Mouse (Mus musculus): ENCODE measurements around the gene Nynrin. TPM values are rescaled to one million over a fixed set of nuclear protein-coding genes. Genes with fewer than 3 reads are reported as not detected.

Nynrin gene
- polyA plus RNA-seq, 1 experiment, result 0.13 TPM

- Histone ChIP-seq H3K27me3 (ENCODE audit: control insufficient read depth, insufficient read depth, insufficient read length) (peaks cover 12% of the 10 kb centered on the region), H3K79me3 (ENCODE audit: low read depth) (no peaks in the 10 kb centered on the region), H3K4me3 (ENCODE audit: insufficient read depth, poor library complexity, severe bottlenecking) (no peak overlapping the region), H3K79me2 (ENCODE audit: control insufficient read depth, insufficient read depth) (no peaks in the 10 kb centered on the region), H3K36me3 (ENCODE audit: control insufficient read depth, insufficient read depth) (no peaks in the 10 kb centered on the region), H3ac (ENCODE audit: control insufficient read depth, insufficient read length, low read depth) (no peak overlapping the region)
- TF ChIP-seq USF1 (IDR thresholded peaks at IDR 0.05; ENCODE audit: low read depth) (no peak), CTCF (IDR thresholded peaks at IDR 0.05; ENCODE audit: control insufficient read depth, insufficient read depth, insufficient read length) (no peak), FOSL1 (IDR thresholded peaks at IDR 0.05; ENCODE audit: insufficient read depth, low read length, poor library complexity, severe bottlenecking) (no peak), CEBPB (IDR thresholded peaks at IDR 0.05; ENCODE audit: low read depth) (no peak), MAX (IDR thresholded peaks at IDR 0.05) (no peak), MYOG (IDR thresholded peaks at IDR 0.05; ENCODE audit: control insufficient read depth, extremely low read depth, insufficient read length) (no peak)
These were observed 2.9 kb upstream of the Nynrin start for GRCm38 (mm10) chr14:55850885-55851284.

DNA sequence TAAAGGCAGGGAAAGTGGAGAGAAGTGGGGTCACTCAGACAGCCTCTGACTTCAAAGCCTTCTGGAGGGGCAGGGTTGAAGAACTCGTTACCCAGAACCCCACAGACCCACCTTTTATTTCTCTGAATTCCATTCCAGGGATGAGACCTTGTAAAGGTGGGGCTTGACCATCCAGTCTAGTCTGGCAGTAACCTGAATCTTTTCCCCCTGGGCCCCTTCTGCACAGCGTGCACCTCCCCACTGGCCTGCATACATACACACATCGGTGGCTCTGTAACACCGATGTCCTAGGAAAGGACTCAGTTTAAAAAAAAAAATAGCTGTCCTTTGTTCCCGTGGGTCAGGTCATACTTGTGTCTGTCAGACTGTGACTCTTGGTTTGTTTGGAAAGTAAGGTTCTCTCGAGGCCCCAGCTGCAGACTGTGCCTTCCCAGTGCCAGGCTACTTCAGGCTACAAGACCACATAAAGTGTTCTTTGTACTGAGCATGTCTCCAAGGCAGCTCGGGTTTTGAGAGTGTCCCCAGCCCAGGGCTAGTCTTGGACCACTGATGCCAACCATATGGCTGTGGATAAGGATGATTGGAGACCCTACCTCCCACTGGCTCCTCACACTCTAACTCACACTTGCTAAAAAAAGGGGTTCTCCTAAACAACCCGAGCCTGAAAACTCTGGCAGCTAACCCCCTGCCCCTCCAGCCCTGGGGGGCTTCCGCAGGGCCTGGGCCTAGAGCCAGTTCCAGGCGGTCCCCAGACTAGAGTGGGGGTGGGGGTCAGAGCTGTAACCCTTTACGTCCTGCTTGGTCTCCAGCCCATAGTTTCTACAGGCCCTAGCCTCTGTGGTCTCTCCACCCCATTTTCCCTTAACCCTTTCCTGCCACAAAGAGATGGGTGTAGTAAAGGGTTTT lies 911 bp upstream of the Nynrin start:
- Histone ChIP-seq H3K79me2 (ENCODE audit: control insufficient read depth, insufficient read depth) (no peaks in the 10 kb centered on the region), H3K4me3 (ENCODE audit: insufficient read depth, poor library complexity, severe bottlenecking) (no peak overlapping the region), H3K27me3 (ENCODE audit: control insufficient read depth, insufficient read depth, insufficient read length) (peaks cover 16% of the 10 kb centered on the region), H3K79me3 (ENCODE audit: low read depth) (no peaks in the 10 kb centered on the region), H3ac (ENCODE audit: control insufficient read depth, insufficient read length, low read depth) (no peak overlapping the region), H3K36me3 (ENCODE audit: control insufficient read depth, insufficient read depth) (no peaks in the 10 kb centered on the region)
- TF ChIP-seq MYOG (IDR thresholded peaks at IDR 0.05; ENCODE audit: control insufficient read depth, extremely low read depth, insufficient read length), result no peak
- TF ChIP-seq MAX (IDR thresholded peaks at IDR 0.05), result no peak
- no peak for TF ChIP-seq MYOD1 (IDR thresholded peaks at IDR 0.05; ENCODE audit: control insufficient read depth, insufficient read length, low read depth)
- no peak for TF ChIP-seq CTCF (IDR thresholded peaks at IDR 0.05; ENCODE audit: control insufficient read depth, insufficient read depth, insufficient read length)
- no peak for TF ChIP-seq USF1 (IDR thresholded peaks at IDR 0.05; ENCODE audit: low read depth)
- TF ChIP-seq CEBPB (IDR thresholded peaks at IDR 0.05; ENCODE audit: low read depth), result no peak
- TF ChIP-seq FOSL1 (IDR thresholded peaks at IDR 0.05; ENCODE audit: insufficient read depth, low read length, poor library complexity, severe bottlenecking), result no peak

GRCm38 (mm10) chr14:55854406-55855100 lies 743 bp downstream of the Nynrin start:
- Histone ChIP-seq H3K36me3 (ENCODE audit: control insufficient read depth, insufficient read depth) (no peaks in the 10 kb centered on the region), H3K79me3 (ENCODE audit: low read depth) (no peaks in the 10 kb centered on the region), H3K79me2 (ENCODE audit: control insufficient read depth, insufficient read depth) (no peaks in the 10 kb centered on the region), H3ac (ENCODE audit: control insufficient read depth, insufficient read length, low read depth) (no peak overlapping the region), H3K4me3 (ENCODE audit: insufficient read depth, poor library complexity, severe bottlenecking) (no peak overlapping the region), H3K27me3 (ENCODE audit: control insufficient read depth, insufficient read depth, insufficient read length) (peaks cover 19% of the 10 kb centered on the region)
- TF ChIP-seq MYOD1 (IDR thresholded peaks at IDR 0.05; ENCODE audit: control insufficient read depth, insufficient read length, low read depth) (no peak), USF1 (IDR thresholded peaks at IDR 0.05; ENCODE audit: low read depth) (no peak), FOSL1 (IDR thresholded peaks at IDR 0.05; ENCODE audit: insufficient read depth, low read length, poor library complexity, severe bottlenecking) (no peak), CTCF (IDR thresholded peaks at IDR 0.05; ENCODE audit: control insufficient read depth, insufficient read depth, insufficient read length) (no peak), MYOG (IDR thresholded peaks at IDR 0.05; ENCODE audit: control insufficient read depth, extremely low read depth, insufficient read length) (no peak), CEBPB (IDR thresholded peaks at IDR 0.05; ENCODE audit: low read depth) (no peak), MAX (IDR thresholded peaks at IDR 0.05) (no peak)

DNA sequence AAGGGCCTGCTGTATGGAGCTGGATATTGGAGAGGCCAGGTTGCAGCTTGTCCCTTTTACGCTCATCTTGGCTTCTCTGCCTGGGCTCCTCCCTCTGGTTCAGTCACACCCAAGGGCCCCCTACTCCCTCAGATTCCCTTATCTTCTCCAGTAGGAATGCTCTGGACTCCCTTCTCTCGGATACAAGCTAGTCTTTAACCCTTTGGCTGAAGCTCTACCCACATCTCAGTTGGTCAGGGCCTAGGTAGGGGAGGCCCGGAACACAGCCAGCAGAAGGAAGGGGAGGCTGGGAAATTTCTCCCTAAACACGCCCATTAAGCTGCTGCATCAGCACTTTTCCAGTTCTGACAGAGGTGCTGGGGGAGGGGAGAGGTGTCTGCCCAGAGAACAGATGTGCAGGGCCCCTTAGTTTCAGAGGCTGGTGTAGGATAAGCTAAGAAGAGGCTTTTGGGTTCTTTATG lies 1.3 kb downstream of the Nynrin start:
- H3K79me3 ChIP-seq (ENCODE audit: low read depth), result no peaks in the 10 kb centered on the region
- H3K79me2 ChIP-seq (ENCODE audit: control insufficient read depth, insufficient read depth), result no peaks in the 10 kb centered on the region
- no peak overlapping the region for H3ac ChIP-seq (ENCODE audit: control insufficient read depth, insufficient read length, low read depth)
- no peaks in the 10 kb centered on the region for H3K36me3 ChIP-seq (ENCODE audit: control insufficient read depth, insufficient read depth)
- TF ChIP-seq FOSL1 (IDR thresholded peaks at IDR 0.05; ENCODE audit: insufficient read depth, low read length, poor library complexity, severe bottlenecking), result no peak
- no peak for TF ChIP-seq MYOG (IDR thresholded peaks at IDR 0.05; ENCODE audit: control insufficient read depth, extremely low read depth, insufficient read length)
- no peak for TF ChIP-seq MAX (IDR thresholded peaks at IDR 0.05)
- no peak for TF ChIP-seq USF1 (IDR thresholded peaks at IDR 0.05; ENCODE audit: low read depth)
- TF ChIP-seq MYOD1 (IDR thresholded peaks at IDR 0.05; ENCODE audit: control insufficient read depth, insufficient read length, low read depth), result no peak
- TF ChIP-seq CTCF (IDR thresholded peaks at IDR 0.05; ENCODE audit: control insufficient read depth, insufficient read depth, insufficient read length), result no peak
- TF ChIP-seq CEBPB (IDR thresholded peaks at IDR 0.05; ENCODE audit: low read depth), result no peak
- H3K27me3 ChIP-seq (ENCODE audit: control insufficient read depth, insufficient read depth, insufficient read length), result peaks cover 19% of the 10 kb centered on the region
- no peak overlapping the region for H3K4me3 ChIP-seq (ENCODE audit: insufficient read depth, poor library complexity, severe bottlenecking)

- no peaks in the 10 kb centered on the region for H3K79me2 ChIP-seq (ENCODE audit: control insufficient read depth, insufficient read depth)
- H3K36me3 ChIP-seq (ENCODE audit: control insufficient read depth, insufficient read depth), result no peaks in the 10 kb centered on the region
- H3K79me3 ChIP-seq (ENCODE audit: low read depth), result no peaks in the 10 kb centered on the region
- H3K27me3 ChIP-seq (ENCODE audit: control insufficient read depth, insufficient read depth, insufficient read length), result peaks cover 18% of the 10 kb centered on the region
- H3ac ChIP-seq (ENCODE audit: control insufficient read depth, insufficient read length, low read depth), result no peak overlapping the region
- no peak overlapping the region for H3K4me3 ChIP-seq (ENCODE audit: insufficient read depth, poor library complexity, severe bottlenecking)
- no peak for TF ChIP-seq CTCF (IDR thresholded peaks at IDR 0.05; ENCODE audit: control insufficient read depth, insufficient read depth, insufficient read length)
- TF ChIP-seq CEBPB (IDR thresholded peaks at IDR 0.05; ENCODE audit: low read depth), result no peak
- no peak for TF ChIP-seq USF1 (IDR thresholded peaks at IDR 0.05; ENCODE audit: low read depth)
- no peak for TF ChIP-seq MYOG (IDR thresholded peaks at IDR 0.05; ENCODE audit: control insufficient read depth, extremely low read depth, insufficient read length)
- TF ChIP-seq FOSL1 (IDR thresholded peaks at IDR 0.05; ENCODE audit: insufficient read depth, low read length, poor library complexity, severe bottlenecking), result no peak
- TF ChIP-seq MYOD1 (IDR thresholded peaks at IDR 0.05; ENCODE audit: control insufficient read depth, insufficient read length, low read depth), result no peak
- no peak for TF ChIP-seq MAX (IDR thresholded peaks at IDR 0.05)
These were observed 3.8 kb downstream of the Nynrin start for GRCm38 (mm10) chr14:55857588-55857987.
